Mouse (Mus musculus) ES-Bruce4 (cell line): ENCODE measurements at regions not wholly inside any gene's neighbourhood (a gene's known extent, or its start where the extent isn't known, plus 50 kb on each side); places are given as distances from the start of the nearest gene placed in this dataset.

Experiments
- H3K27ac ChIP-seq: 2 replicates; pipeline ENCODE4 v1.5.1; 2012; ENCODE audit warnings: low read length, inconsistent platforms; ENCODE audit not compliant: insufficient read depth
- H3K27me3 ChIP-seq: 2 replicates; pipeline ENCODE4 v1.6.1; 2012; ENCODE audit warnings: mild to moderate bottlenecking, low read length, inconsistent platforms; ENCODE audit not compliant: control insufficient read depth, poor library complexity, insufficient read depth, severe bottlenecking
- H3K36me3 ChIP-seq: 2 replicates; pipeline ENCODE4 v1.6.1; 2012; ENCODE audit warnings: inconsistent platforms, mild to moderate bottlenecking, low read length, moderate library complexity; ENCODE audit not compliant: control insufficient read depth, poor library complexity, insufficient read depth, severe bottlenecking
- H3K4me1 ChIP-seq: one replicate; pipeline ENCODE4 v1.8.1; 2011; ENCODE audit warnings: low read length; ENCODE audit not compliant: control insufficient read depth, insufficient read depth
- H3K4me3 ChIP-seq: 2 replicates; pipeline ENCODE4 v1.5.1; 2011; ENCODE audit warnings: low read depth, mild to moderate bottlenecking, low read length
- H3K9ac ChIP-seq: 2 replicates; pipeline ENCODE4 v1.6.1; 2012; ENCODE audit warnings: low read depth, mild to moderate bottlenecking, inconsistent platforms; ENCODE audit not compliant: poor library complexity, severe bottlenecking
- H3K9me3 ChIP-seq: replicated peaks from 2 replicates; pipeline ENCODE4 v1.6.1; 2012; ENCODE audit warnings: mild to moderate bottlenecking, low read length, inconsistent platforms; ENCODE audit not compliant: control insufficient read depth, poor library complexity, insufficient read depth, severe bottlenecking
- CTCF ChIP-seq: IDR thresholded peaks from one replicate; pipeline ENCODE4 v1.8.1; 2011; ENCODE audit warnings: low read depth, low read length
- EP300 ChIP-seq: IDR thresholded peaks from 2 replicates; pipeline ENCODE4 v1.6.1; 2011; ENCODE audit warnings: low read depth, low read length; ENCODE audit not compliant: insufficient read depth
- POLR2A ChIP-seq: IDR thresholded peaks from one replicate; pipeline ENCODE4 v1.8.1; 2011; ENCODE audit warnings: low read length; ENCODE audit not compliant: insufficient read depth

DNA sequence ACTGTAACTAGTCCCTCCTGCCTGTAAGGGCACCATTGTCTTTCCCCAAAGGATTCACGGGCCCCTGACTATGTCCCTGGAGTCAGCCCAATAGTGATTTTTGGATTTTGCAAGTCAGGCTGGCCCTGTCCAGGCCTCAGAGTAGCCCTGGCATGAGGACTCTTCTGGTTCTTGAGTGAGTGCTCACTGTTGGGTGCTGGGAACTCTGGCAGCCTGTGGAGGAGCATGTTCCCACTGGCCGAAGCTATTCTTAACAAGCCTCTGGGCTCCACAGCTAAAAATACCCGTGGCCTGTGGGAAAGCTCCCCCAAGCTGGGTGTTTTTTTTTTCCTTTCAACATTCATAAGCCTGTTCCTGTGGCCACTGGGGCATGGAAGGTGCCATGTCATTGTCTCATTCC is 60.0 kb upstream of the Ccnd1 start:
- H3K9ac ChIP-seq = no peak overlapping the region
- TF ChIP-seq EP300 (no peak), POLR2A (no peak), CTCF (no peak)
- H3K4me3 ChIP-seq = no peak overlapping the region
- no peaks in the 10 kb centered on the region for H3K36me3 ChIP-seq
- H3K4me1 ChIP-seq = peaks cover 3% of the 10 kb centered on the region
- H3K27me3 ChIP-seq = no peaks in the 10 kb centered on the region
- H3K27ac ChIP-seq = no peak overlapping the region
- H3K9me3 ChIP-seq = no peaks in the 10 kb centered on the region; the same call in 1 of the 2 replicates

DNA sequence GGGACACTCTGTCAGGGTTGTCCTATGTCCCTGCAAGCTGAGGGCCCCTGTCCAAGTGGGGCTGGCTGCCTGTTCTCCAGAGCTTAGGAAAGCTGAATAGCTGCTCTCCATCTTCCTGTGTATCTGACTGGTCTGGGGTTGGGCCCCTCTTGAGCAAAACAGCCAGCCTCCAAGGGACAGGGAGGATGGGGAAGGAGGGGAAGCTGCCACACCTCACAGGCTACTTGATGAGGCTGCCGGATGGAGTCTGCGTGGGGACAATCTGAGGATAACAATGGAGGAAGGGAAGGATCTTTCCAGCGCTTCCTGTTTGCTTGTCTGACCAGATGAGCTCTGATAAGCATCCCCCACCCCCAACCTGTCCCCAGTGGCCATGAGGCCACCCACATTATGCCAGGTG is 57.1 kb upstream of the Ccnd1 start:
- Histone ChIP-seq H3K4me1 (peaks cover 2% of the 10 kb centered on the region), H3K27me3 (no peaks in the 10 kb centered on the region), H3K4me3 (no peak overlapping the region), H3K27ac (no peak overlapping the region), H3K36me3 (no peaks in the 10 kb centered on the region), H3K9me3 (no peaks in the 10 kb centered on the region), H3K9ac (no peak overlapping the region)
- no peak for TF ChIP-seq POLR2A

GRCm38 (mm10) chr7:144994229-144994628 is 54.5 kb upstream of the Ccnd1 start:
- no peak overlapping the region for H3K4me3 ChIP-seq
- no peaks in the 10 kb centered on the region for H3K4me1 ChIP-seq
- no peaks in the 10 kb centered on the region for H3K9me3 ChIP-seq
- no peak for TF ChIP-seq CTCF
- TF ChIP-seq POLR2A = no peak
- TF ChIP-seq EP300 = no peak
- no peak overlapping the region for H3K9ac ChIP-seq
- no peak overlapping the region for H3K27ac ChIP-seq
- H3K36me3 ChIP-seq = no peaks in the 10 kb centered on the region
- H3K27me3 ChIP-seq = no peaks in the 10 kb centered on the region

GRCm38 (mm10) chr7:144993566-144993965 is 53.8 kb upstream of the Ccnd1 start:
- TF ChIP-seq EP300 (no peak), CTCF (no peak), POLR2A (no peak)
- no peak overlapping the region for H3K9ac ChIP-seq
- H3K4me3 ChIP-seq = no peak overlapping the region
- no peaks in the 10 kb centered on the region for H3K27me3 ChIP-seq
- H3K27ac ChIP-seq = no peak overlapping the region
- no peaks in the 10 kb centered on the region for H3K36me3 ChIP-seq
- H3K9me3 ChIP-seq = no peaks in the 10 kb centered on the region
- no peaks in the 10 kb centered on the region for H3K4me1 ChIP-seq

- H3K27ac ChIP-seq = no peak overlapping the region
- H3K4me3 ChIP-seq = no peak overlapping the region
- no peaks in the 10 kb centered on the region for H3K27me3 ChIP-seq
- no peaks in the 10 kb centered on the region for H3K36me3 ChIP-seq
- TF ChIP-seq EP300 = no peak
- no peak for TF ChIP-seq POLR2A
- no peak for TF ChIP-seq CTCF
- no peaks in the 10 kb centered on the region for H3K9me3 ChIP-seq
- no peak overlapping the region for H3K9ac ChIP-seq
- H3K4me1 ChIP-seq = no peaks in the 10 kb centered on the region
Observed at GRCm38 (mm10) chr7:144991760-144992159, 52.0 kb upstream of the Ccnd1 start.
